Mouse (Mus musculus) stomach, postnatal 0 days (tissue): ENCODE measurements around the gene Cdan1.

Source experiments
- CTCF ChIP-seq: IDR thresholded peaks from 2 replicates; pipeline ENCODE4 v1.5.1; 2016; ENCODE audit warnings: antibody characterized with exemption, low read depth, mild to moderate bottlenecking, moderate library complexity
- EP300 ChIP-seq: optimal IDR thresholded peaks from 2 replicates; pipeline ENCODE3; 2016; ENCODE audit warnings: antibody characterized with exemption

GRCm38 (mm10) chr2:120860699-120861098, 10.8 kb upstream of the Cdan1 start:
- no peak for TF ChIP-seq EP300
- TF ChIP-seq CTCF = no peak
